Mouse (Mus musculus): ENCODE results near the gene Ceacam16.

- no peak for TF ChIP-seq FOSL1 (IDR thresholded peaks at IDR 0.05; ENCODE audit: insufficient read depth, low read length, poor library complexity, severe bottlenecking)
- TF ChIP-seq CTCF (IDR thresholded peaks at IDR 0.05; ENCODE audit: control insufficient read depth, insufficient read depth, insufficient read length), result peak; percentile 57
- no peak for TF ChIP-seq MYOG (IDR thresholded peaks at IDR 0.05; ENCODE audit: control insufficient read depth, extremely low read depth, insufficient read length)
Observed at GRCm38 (mm10) chr7:19802995-19803394, 58.1 kb downstream of the Ceacam16 start.
